Mouse (Mus musculus): ENCODE results near the gene Nedd9.

DNA sequence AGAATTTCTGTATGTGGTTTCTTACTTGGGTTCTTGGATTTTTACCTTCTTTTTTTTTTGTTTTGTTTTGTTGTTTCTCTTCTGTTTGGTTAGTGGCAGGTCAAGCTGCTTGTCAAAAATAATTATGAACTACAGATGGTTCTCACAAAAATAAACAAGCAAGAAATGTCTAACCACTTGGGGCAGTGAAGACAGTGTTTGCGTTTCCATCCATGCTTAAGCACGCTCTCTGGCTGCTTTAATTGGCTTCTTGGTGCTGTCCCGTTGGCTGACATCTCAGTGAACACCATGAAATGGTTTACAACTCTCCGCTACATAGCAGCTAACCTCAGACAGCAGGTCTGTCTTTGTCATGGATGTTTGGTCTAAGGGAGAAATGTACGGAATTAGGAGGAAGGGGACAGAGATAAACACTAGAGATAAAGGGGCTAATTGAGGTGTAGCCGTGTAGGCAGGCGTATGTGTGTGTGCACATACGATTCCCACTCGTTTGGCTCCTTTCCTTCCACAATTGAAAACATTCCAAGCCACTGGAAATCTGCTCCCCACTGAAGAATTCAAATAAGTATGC, 2.6 kb upstream of the Nedd9 start:
- TF ChIP-seq CTCF (IDR thresholded peaks at IDR 0.05; ENCODE audit: insufficient read depth, low read depth, low read length), result no peak
- no peak for TF ChIP-seq POLR2A (IDR thresholded peaks at IDR 0.05; ENCODE audit: insufficient read depth, low read depth, low read length)

Measured in olfactory bulb, adult 2 months (tissue).